Mouse (Mus musculus) WW6 (cell line): Measurements from ENCODE around the gene Rps6ka1.

Experiments
- DNase-seq: peaks from one replicate; pipeline ENCODE4 v3.0.0-alpha.2; 2013; ENCODE audit warnings: low read depth, low spot score

Gene Rps6ka1

GRCm38 (mm10) chr4:133897431-133897891 is 9.9 kb upstream of the Rps6ka1 start:
- no peak for DNase-seq

GRCm38 (mm10) chr4:133896984-133897383 is 9.4 kb upstream of the Rps6ka1 start:
- DNase-seq, result no peak

- DNase-seq, result no peak
These were observed 8.4 kb upstream of the Rps6ka1 start for GRCm38 (mm10) chr4:133896002-133896401.

- no peak for DNase-seq
These were observed 348 bp downstream of the Rps6ka1 start for GRCm38 (mm10) chr4:133887249-133887648.

- no peak for DNase-seq
These were observed 1.6 kb downstream of the Rps6ka1 start for GRCm38 (mm10) chr4:133885991-133886501.

GRCm38 (mm10) chr4:133885331-133885730 is 2.3 kb downstream of the Rps6ka1 start:
- no peak for DNase-seq

GRCm38 (mm10) chr4:133884888-133885287 is 2.7 kb downstream of the Rps6ka1 start:
- DNase-seq, result no peak

- DNase-seq, result no peak
These were observed 3.4 kb downstream of the Rps6ka1 start for GRCm38 (mm10) chr4:133884127-133884753.

GRCm38 (mm10) chr4:133881851-133882250 is 5.7 kb downstream of the Rps6ka1 start:
- no peak for DNase-seq

- DNase-seq, result no peak
These were observed 6.2 kb downstream of the Rps6ka1 start for GRCm38 (mm10) chr4:133881399-133881798.

- no peak for DNase-seq
These were observed 8.3 kb downstream of the Rps6ka1 start for GRCm38 (mm10) chr4:133879145-133879902.

- DNase-seq, result no peak
These were observed 9.5 kb downstream of the Rps6ka1 start for GRCm38 (mm10) chr4:133877850-133878755.

GRCm38 (mm10) chr4:133874865-133875517 is 12.6 kb downstream of the Rps6ka1 start:
- no peak for DNase-seq

- no peak for DNase-seq
These were observed 13.4 kb downstream of the Rps6ka1 start for GRCm38 (mm10) chr4:133873926-133874864.

- no peak for DNase-seq
These were observed 14.2 kb downstream of the Rps6ka1 start for GRCm38 (mm10) chr4:133873431-133873851.

- DNase-seq, result no peak
These were observed 14.7 kb downstream of the Rps6ka1 start for GRCm38 (mm10) chr4:133872812-133873300.

GRCm38 (mm10) chr4:133872222-133872811 is 15.3 kb downstream of the Rps6ka1 start:
- DNase-seq, result no peak

- DNase-seq, result no peak
These were observed 22.4 kb downstream of the Rps6ka1 start for GRCm38 (mm10) chr4:133865231-133865630.

- DNase-seq, result no peak
These were observed 23.1 kb downstream of the Rps6ka1 start for GRCm38 (mm10) chr4:133864380-133864981.
